Mouse (Mus musculus) embryonic facial prominence, embryonic 13.5 days (tissue): ENCODE results near the gene Ctrc. TPM values are rescaled to one million over a fixed set of nuclear protein-coding genes. Genes with fewer than 3 reads are reported as not detected.

Experiments used
- ATAC-seq: fragments of 200-750 bp; cut with Nextera tagmentation; 2 replicates; pipeline ENCODE4 v1.8.0; 2017; ENCODE audit warnings: low read depth; ENCODE audit not compliant: insufficient number of reproducible peaks, insufficient read depth, low FRiP score, low TSS enrichment
- H3K27ac ChIP-seq: fragments of 300-500 bp; sonication (generic); 2 replicates; pipeline ENCODE4 v1.5.1; 2015; ENCODE audit warnings: moderate library complexity, mild to moderate bottlenecking, inconsistent platforms
- H3K27me3 ChIP-seq: fragments of 300-500 bp; sonication (generic); 2 replicates; pipeline ENCODE4 v1.6.1; 2015; ENCODE audit warnings: mild to moderate bottlenecking, inconsistent platforms
- H3K36me3 ChIP-seq: fragments of 300-500 bp; sonication (generic); 2 replicates; pipeline ENCODE4 v1.6.1; 2015; ENCODE audit warnings: mild to moderate bottlenecking, inconsistent platforms
- H3K4me1 ChIP-seq: fragments of 300-500 bp; sonication (generic); 2 replicates; pipeline ENCODE4 v1.6.1; 2015; ENCODE audit warnings: inconsistent platforms
- H3K4me2 ChIP-seq: fragments of 300-500 bp; sonication (generic); 2 replicates; pipeline ENCODE4 v1.6.1; 2015; ENCODE audit warnings: moderate library complexity, mild to moderate bottlenecking, inconsistent platforms
- H3K4me3 ChIP-seq: fragments of 300-500 bp; sonication (generic); 2 replicates; pipeline ENCODE4 v1.5.1; 2015; ENCODE audit warnings: mild to moderate bottlenecking, inconsistent platforms
- H3K9ac ChIP-seq: fragments of 300-500 bp; sonication (generic); 2 replicates; pipeline ENCODE4 v1.6.1; 2015; ENCODE audit warnings: mild to moderate bottlenecking, inconsistent platforms
- H3K9me3 ChIP-seq: fragments of 300-500 bp; sonication (generic); 2 replicates; pipeline ENCODE4 v1.6.1; 2016; ENCODE audit warnings: inconsistent platforms
- WGBS: fragments of 180-500 bp; shearing (Covaris S2); methylation state at CpG from one replicate; pipeline ENCODE4 v1.1.7; 2015; ENCODE audit warnings: mixed read lengths; 5-methylcytosine and 5-hydroxymethylcytosine counted together
- polyA plus RNA-seq: library from polyadenylated mRNA; unstranded; fragments of >200 nt; fragmentation: Nextera tagmentation; extraction: Ambion mirVana; gene quantifications from 2 replicates; pipeline ENCODE4 v1.2.1, GENCODE M21; 2015

Ctrc gene
- polyA plus RNA-seq, 1 experiment from 2014 or later = not detected

- no peak for ATAC-seq
- 0 out of 2 replicates have a peak, but pooled peaks cover 2% of the 10 kb centered on the region for H3K4me1 ChIP-seq
- no peak overlapping the region for H3K9ac ChIP-seq
- no peak overlapping the region for H3K4me2 ChIP-seq
- no peaks in the 10 kb centered on the region for H3K27me3 ChIP-seq
- no peak overlapping the region for H3K27ac ChIP-seq
- H3K36me3 ChIP-seq = no peaks in the 10 kb centered on the region
- 78% methylated on average over 9 of the region's 9 CpGs for WGBS
- no peaks in the 10 kb centered on the region for H3K9me3 ChIP-seq
- no peak overlapping the region for H3K4me3 ChIP-seq
Observed at GRCm38 (mm10) chr4:141853437-141853836, 7.3 kb upstream of the Ctrc start.

DNA sequence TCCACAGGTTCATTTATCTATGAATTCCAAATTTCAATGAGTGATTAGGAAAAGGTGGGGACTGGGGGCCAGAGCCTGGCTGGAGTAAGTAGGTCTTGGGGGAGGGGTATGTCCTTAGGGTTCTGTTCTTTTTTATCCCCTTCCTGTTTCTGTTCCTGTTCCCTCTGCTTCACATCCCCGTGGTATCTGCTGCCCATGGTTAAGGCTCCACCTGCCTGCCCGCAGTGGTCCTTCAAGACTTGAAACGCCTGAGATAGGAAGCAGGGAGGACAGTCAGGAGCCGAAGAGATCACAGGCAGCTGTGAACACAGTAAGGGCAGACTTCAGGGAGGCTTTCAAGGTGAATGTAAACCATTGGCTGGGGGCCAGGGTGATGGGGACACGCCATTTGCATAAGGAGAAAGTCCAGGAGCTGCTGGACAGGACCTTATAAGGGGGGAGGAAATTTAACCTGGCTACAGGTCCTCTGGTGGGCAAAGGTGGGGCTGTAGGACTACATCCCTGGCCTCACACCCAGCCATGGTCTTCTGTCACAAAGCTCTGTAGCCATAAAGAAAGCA lies 11.5 kb downstream of the Ctrc start:
- WGBS = 70% methylated on average over 5 of the region's 5 CpGs
- ATAC-seq = no peak
- H3K9me3 ChIP-seq = no peaks in the 10 kb centered on the region
- no peaks in the 10 kb centered on the region for H3K27me3 ChIP-seq
- peaks cover 7% of the 10 kb centered on the region; the same call in 1 of the 2 replicates for H3K4me1 ChIP-seq
- H3K4me3 ChIP-seq = no peak overlapping the region
- H3K9ac ChIP-seq = no peak overlapping the region
- H3K27ac ChIP-seq = no peak overlapping the region
- no peak overlapping the region for H3K4me2 ChIP-seq
- no peaks in the 10 kb centered on the region for H3K36me3 ChIP-seq

DNA sequence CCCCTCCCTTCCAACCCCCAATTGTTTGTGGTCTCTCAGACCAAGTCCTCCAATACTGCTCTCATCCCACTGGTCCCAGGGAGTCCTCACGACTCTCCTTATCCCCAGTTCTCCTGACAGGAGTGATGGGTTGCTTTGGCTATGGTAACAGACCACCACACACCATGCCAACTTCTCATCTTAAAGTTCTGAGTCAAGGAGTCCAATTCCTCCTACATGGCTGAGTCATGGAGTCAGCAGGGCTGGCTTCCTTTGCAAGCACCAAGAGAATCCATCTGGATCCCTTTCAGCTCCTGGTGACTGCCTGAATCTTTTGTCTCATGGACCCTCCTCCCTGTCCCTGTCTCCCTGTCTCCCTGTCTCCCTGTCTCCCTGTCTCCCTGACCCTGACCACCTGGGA lies 12.2 kb downstream of the Ctrc start:
- Histone ChIP-seq H3K4me2 (no peak overlapping the region), H3K27me3 (no peaks in the 10 kb centered on the region), H3K9ac (no peak overlapping the region), H3K27ac (no peak overlapping the region), H3K4me1 (peaks cover 7% of the 10 kb centered on the region; the same call in 1 of the 2 replicates), H3K36me3 (no peaks in the 10 kb centered on the region), H3K9me3 (no peaks in the 10 kb centered on the region), H3K4me3 (no peak overlapping the region)
- 59% methylated on average over 1 of the region's 1 CpGs for WGBS
- no peak for ATAC-seq

DNA sequence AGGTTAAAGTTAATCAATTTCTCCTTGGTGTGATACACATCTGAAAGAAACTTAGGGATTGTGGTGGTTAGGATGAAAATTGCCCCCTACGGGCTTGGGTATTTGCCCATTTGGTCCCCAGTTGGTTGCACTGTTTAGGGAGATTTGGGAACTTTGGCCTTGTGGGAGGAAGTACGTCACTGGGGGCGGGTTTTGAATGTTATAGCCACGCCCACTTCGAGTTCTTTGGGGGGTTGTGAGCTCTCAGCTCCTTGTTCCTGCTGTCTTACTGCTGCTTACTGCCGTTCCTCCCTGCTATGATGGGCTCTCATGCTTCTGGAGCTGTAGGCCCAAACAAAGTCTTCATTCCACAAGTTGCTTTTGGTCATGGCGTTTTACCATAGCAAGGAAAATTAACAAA lies 14.8 kb downstream of the Ctrc start:
- Histone ChIP-seq H3K27me3 (no peaks in the 10 kb centered on the region), H3K36me3 (no peaks in the 10 kb centered on the region), H3K4me3 (no peak overlapping the region), H3K9ac (no peak overlapping the region), H3K9me3 (no peaks in the 10 kb centered on the region), H3K4me1 (peaks cover 7% of the 10 kb centered on the region; the same call in 1 of the 2 replicates), H3K27ac (no peak overlapping the region), H3K4me2 (no peak overlapping the region)
- 76% methylated on average over 7 of the region's 7 CpGs for WGBS
- ATAC-seq = no peak

- Histone ChIP-seq H3K36me3 (no peaks in the 10 kb centered on the region), H3K27me3 (no peaks in the 10 kb centered on the region), H3K4me1 (peaks cover 7% of the 10 kb centered on the region; the same call in 1 of the 2 replicates), H3K27ac (0 out of 2 replicates have a peak overlapping the region, but pooled peaks have one; percentile 22), H3K4me2 (no peak overlapping the region), H3K9me3 (no peaks in the 10 kb centered on the region), H3K4me3 (no peak overlapping the region), H3K9ac (no peak overlapping the region)
- WGBS = 44% methylated on average over 11 of the region's 11 CpGs
- ATAC-seq = no peak
Observed at GRCm38 (mm10) chr4:141830381-141830780, 15.8 kb downstream of the Ctrc start.

GRCm38 (mm10) chr4:141828177-141828576 lies 18.0 kb downstream of the Ctrc start:
- Histone ChIP-seq H3K9ac (no peak overlapping the region), H3K9me3 (no peaks in the 10 kb centered on the region), H3K4me1 (peaks cover 7% of the 10 kb centered on the region; the same call in 1 of the 2 replicates), H3K4me2 (no peak overlapping the region), H3K27ac (no peak overlapping the region), H3K27me3 (no peaks in the 10 kb centered on the region), H3K36me3 (no peaks in the 10 kb centered on the region), H3K4me3 (no peak overlapping the region)
- whole genome bisulfite sequencing = 77% methylated on average over 4 of the region's 4 CpGs
- ATAC-seq = no peak

DNA sequence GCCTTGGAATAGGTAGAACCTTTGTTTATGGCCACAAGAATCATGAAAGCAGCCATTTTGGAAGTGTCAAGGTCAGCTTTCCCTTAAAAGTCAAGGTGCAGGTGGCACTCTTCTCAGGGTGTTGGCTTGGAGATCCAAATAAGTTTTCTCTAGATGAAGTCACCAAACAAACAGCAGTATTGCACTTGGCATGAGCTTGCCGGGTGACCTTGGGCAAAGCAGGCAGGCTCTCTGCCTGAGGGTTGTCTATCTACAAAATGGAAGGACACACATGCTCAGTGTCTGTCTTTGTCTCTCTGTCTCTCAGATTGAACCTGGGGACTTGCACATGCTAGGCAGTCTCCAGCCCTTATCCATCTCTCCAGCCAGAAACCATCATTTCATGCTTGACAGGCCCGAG lies 18.8 kb downstream of the Ctrc start:
- Histone ChIP-seq H3K4me2 (no peak overlapping the region), H3K36me3 (no peaks in the 10 kb centered on the region), H3K4me1 (peaks cover 7% of the 10 kb centered on the region; the same call in 1 of the 2 replicates), H3K27me3 (no peaks in the 10 kb centered on the region), H3K27ac (no peak overlapping the region), H3K9ac (no peak overlapping the region), H3K4me3 (no peak overlapping the region), H3K9me3 (no peaks in the 10 kb centered on the region)
- no peak for ATAC-seq
- 91% methylated on average over 2 of the region's 2 CpGs for WGBS

DNA sequence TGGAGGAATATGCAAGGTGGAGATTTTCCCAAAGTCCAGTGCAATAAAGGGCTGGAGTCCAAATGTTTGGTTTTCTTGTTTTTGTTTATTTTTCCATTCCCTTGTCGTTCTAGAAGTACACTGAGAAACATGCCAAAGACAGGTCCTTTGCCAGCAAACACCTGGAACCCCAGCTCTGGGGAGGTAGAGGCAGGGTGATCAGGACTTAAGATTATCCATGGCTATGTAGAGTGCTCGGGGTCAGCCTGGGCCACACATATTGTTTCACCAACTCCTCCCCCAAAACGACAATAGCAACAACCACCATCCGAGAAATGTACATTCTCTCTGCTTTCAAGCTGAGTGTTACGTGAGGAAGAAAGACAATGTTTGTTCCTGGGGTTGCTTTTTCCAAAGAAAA lies 20.1 kb downstream of the Ctrc start, which contains the start of gene Cela2a:
Gene Cela2a (minus strand): TSS at position 101 of the 400 bp plus-strand sequence.
- H3K4me1 ChIP-seq = peaks cover 7% of the 10 kb centered on the region; the same call in 1 of the 2 replicates
- WGBS = 72% methylated on average over 5 of the region's 5 CpGs
- ATAC-seq = no peak

GRCm38 (mm10) chr4:141822979-141823378 lies 23.2 kb downstream of the Ctrc start:
- no peak overlapping the region for H3K9ac ChIP-seq
- H3K36me3 ChIP-seq = no peaks in the 10 kb centered on the region
- WGBS = 65% methylated on average over 3 of the region's 3 CpGs
- no peaks in the 10 kb centered on the region for H3K27me3 ChIP-seq
- no peak for ATAC-seq
- no peaks in the 10 kb centered on the region for H3K4me1 ChIP-seq
- H3K4me3 ChIP-seq = no peak overlapping the region
- no peaks in the 10 kb centered on the region for H3K9me3 ChIP-seq
- H3K27ac ChIP-seq = no peak overlapping the region
- H3K4me2 ChIP-seq = no peak overlapping the region

More for the DNA sequence above, 20.1 kb downstream of the Ctrc start, which contains the start of gene Cela2a:
- Histone ChIP-seq H3K27ac (no peak within 1 kb of the TSS), H3K36me3 (no peaks in the 10 kb centered on the region), H3K4me3 (no peak within 1 kb of the TSS), H3K9me3 (no peaks in the 10 kb centered on the region), H3K4me2 (no peak within 1 kb of the TSS), H3K9ac (no peak within 1 kb of the TSS), H3K27me3 (no peaks in the 10 kb centered on the region)

DNA sequence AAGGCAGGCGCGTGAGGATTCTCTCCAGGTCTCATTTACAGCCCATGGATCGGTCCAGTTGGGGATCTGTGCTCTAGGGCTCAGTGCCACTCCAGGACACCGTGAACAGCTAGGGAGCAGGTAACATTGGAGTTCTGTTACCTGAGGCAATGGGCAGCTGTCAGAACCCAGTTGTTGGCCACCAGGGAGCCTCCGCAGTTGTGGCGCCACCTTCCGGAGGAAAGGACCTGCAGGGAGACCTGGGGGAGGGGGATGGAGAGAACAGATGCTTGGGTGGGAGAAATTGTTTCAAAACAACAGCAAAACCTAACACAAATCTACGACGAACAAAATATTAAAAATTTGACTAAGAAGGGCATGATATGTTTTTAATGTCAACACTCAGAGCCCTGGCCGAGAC lies 24.1 kb downstream of the Ctrc start:
- no peak overlapping the region for H3K4me2 ChIP-seq
- no peak overlapping the region for H3K27ac ChIP-seq
- no peak overlapping the region for H3K9ac ChIP-seq
- ATAC-seq = no peak
- no peak overlapping the region for H3K4me3 ChIP-seq
- no peaks in the 10 kb centered on the region for H3K36me3 ChIP-seq
- H3K27me3 ChIP-seq = no peaks in the 10 kb centered on the region
- peaks cover 2% of the 10 kb centered on the region; the same call in 1 of the 2 replicates for H3K4me1 ChIP-seq
- WGBS = 80% methylated on average over 10 of the region's 10 CpGs
- no peaks in the 10 kb centered on the region for H3K9me3 ChIP-seq

DNA sequence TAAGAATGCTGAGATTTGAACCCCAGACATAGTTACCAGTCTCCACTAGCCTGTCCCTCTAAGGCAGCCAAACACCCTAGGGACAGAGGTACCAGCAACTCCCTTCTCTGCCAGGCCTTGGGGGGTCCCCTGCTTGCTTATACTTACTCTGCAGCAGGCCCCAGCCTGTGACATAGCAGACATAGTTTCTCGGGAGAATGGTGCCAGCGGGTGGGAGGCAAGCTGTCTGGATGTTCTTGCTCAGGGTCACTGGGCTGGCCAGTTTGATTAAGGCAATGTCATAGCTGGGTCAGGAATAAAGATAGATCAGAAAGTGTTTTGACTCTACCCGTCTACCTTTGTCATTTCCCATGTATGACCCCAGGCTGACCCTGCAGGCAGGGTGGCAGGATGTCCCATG lies 25.0 kb downstream of the Ctrc start:
- Histone ChIP-seq H3K36me3 (0 out of 2 replicates have a peak, but pooled peaks cover 1% of the 10 kb centered on the region), H3K4me3 (no peak overlapping the region), H3K9ac (no peak overlapping the region), H3K4me2 (no peak overlapping the region), H3K27ac (no peak overlapping the region), H3K9me3 (no peaks in the 10 kb centered on the region), H3K27me3 (no peaks in the 10 kb centered on the region), H3K4me1 (peaks cover 7% of the 10 kb centered on the region; the same call in 1 of the 2 replicates)
- 75% methylated on average over 3 of the region's 3 CpGs for WGBS
- ATAC-seq = no peak

GRCm38 (mm10) chr4:141819316-141819715 lies 26.8 kb downstream of the Ctrc start:
- Histone ChIP-seq H3K9ac (no peak overlapping the region), H3K4me1 (peaks cover 7% of the 10 kb centered on the region; the same call in 1 of the 2 replicates), H3K36me3 (peaks cover 17% of the 10 kb centered on the region), H3K4me2 (no peak overlapping the region), H3K27me3 (no peaks in the 10 kb centered on the region), H3K9me3 (no peaks in the 10 kb centered on the region), H3K27ac (no peak overlapping the region), H3K4me3 (no peak overlapping the region)
- no peak for ATAC-seq
- 90% methylated on average over 7 of the region's 7 CpGs for WGBS
